Mouse (Mus musculus) B cell, adult 67 days (primary cell): ENCODE results near the gene Phf6. TPM values are rescaled to one million over a fixed set of nuclear protein-coding genes. Genes with fewer than 3 reads are reported as not detected.

Experiments used
- total RNA-seq, 2 experiments: library from RNA; stranded (reverse); gene quantifications; 4 replicates each; pipeline ENCODE4 v1.2.4; 2023

The Phf6 gene
- 10 to 100 TPM; 33.7 to 38.9 TPM for total RNA-seq

GRCm38 (mm10) chrX:52911587-52912371 lies at the start of gene Phf6:
Phf6 (plus strand) TSS chrX:52912266.

GRCm38 (mm10) chrX:52987905-52988783 lies 76.1 kb downstream of the Phf6 start, which contains the start of gene Hprt:
Hprt (plus strand) TSS chrX:52988137.

Other genes with a start within 250 kb of the Phf6 start
- gene Ccdc160, start 121.1 kb upstream of the Phf6 start, total RNA-seq = not detected
- gene Hprt, start 75.9 kb downstream of the Phf6 start, total RNA-seq = 10 to 100 TPM; 47.8 to 67.2 TPM